Comparison of ENCODE assay signal across 8 mouse cellular contexts in the genomic region with DNA sequence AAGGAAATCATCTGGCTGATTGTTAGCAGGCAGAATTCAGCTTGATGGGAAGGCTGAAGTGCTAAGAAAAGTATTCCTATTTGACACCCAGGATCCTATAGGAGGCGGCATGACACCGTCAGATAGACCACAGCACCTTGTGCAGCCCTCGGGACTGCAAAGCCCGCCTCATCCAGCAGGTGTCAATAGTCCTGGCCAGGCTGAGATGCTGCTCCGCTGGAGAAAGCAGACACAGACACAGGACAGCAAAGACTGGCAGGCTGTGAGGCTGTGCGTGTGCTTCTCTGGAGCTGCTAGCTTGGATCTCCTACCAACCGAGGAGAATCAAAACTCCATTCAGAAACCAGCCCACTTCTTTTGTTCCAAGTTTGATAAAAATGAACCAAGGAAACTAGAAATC.
A peak's percentile ranks its signal among the peaks of the same experiment; 100 is the strongest.
DNase-seq lines count a peak whose midpoint lies in the region; ATAC-seq and TF ChIP-seq lines count a peak whose summit lies in the region.

No protein-coding gene starts in this region.

- H3K4me3 ChIP-seq in ES-Bruce4 (ENCODE audit: low read depth, low read length) = no peak overlapping the region
- no peak overlapping the region for H3K4me3 ChIP-seq in forebrain, embryonic 16.5 days (replicated peaks; ENCODE audit: low read length)
- no peak overlapping the region for H3K4me3 ChIP-seq in liver, embryonic 16.5 days (ENCODE audit: low read depth, low read length)
- no peak overlapping the region for H3K4me3 ChIP-seq in neural tube, embryonic 14.5 days (ENCODE audit: low read depth, low read length)

- H3K36me3 ChIP-seq in ES-Bruce4 (ENCODE audit: control insufficient read depth, insufficient read depth, low read length, poor library complexity, severe bottlenecking) = no peaks in the 10 kb centered on the region
- H3K36me3 ChIP-seq in forebrain, embryonic 16.5 days (ENCODE audit: control insufficient read depth, insufficient read depth) = no peaks in the 10 kb centered on the region
- no peaks in the 10 kb centered on the region for H3K36me3 ChIP-seq in liver, embryonic 16.5 days (ENCODE audit: control insufficient read depth, insufficient read depth)
- H3K36me3 ChIP-seq in neural tube, embryonic 14.5 days (ENCODE audit: control insufficient read depth, insufficient read depth, low read length) = no peaks in the 10 kb centered on the region

- no peak for TF ChIP-seq POLR2A in ES-Bruce4 (IDR thresholded peaks at IDR 0.05; ENCODE audit: insufficient read depth, low read length)

- intact Hi-C loops in heart, postnatal 36 days (cut with DNase I) = loop anchor here (1.0 kb wide), 2 partner anchors 462 to 862 kb away; no protein-coding TSS in a partner anchor

- peak; percentile 99 for TF ChIP-seq CTCF in ES-Bruce4 (IDR thresholded peaks at IDR 0.05; ENCODE audit: low read depth, low read length)

- H3K4me1 ChIP-seq in ES-Bruce4 (ENCODE audit: control insufficient read depth, insufficient read depth, low read length) = no peaks in the 10 kb centered on the region
- H3K4me1 ChIP-seq in forebrain, embryonic 16.5 days (replicated peaks; ENCODE audit: control insufficient read depth, insufficient read depth, low read length) = peaks cover 14% of the 10 kb centered on the region
- H3K4me1 ChIP-seq in liver, embryonic 16.5 days (ENCODE audit: control insufficient read depth, low read depth, low read length) = no peaks in the 10 kb centered on the region
- peaks cover 4% of the 10 kb centered on the region; the same call in 1 of the 2 replicates for H3K4me1 ChIP-seq in neural tube, embryonic 14.5 days (ENCODE audit: control insufficient read depth, insufficient read depth, low read length)

- under 1% methylated on average over 7 of the region's 7 CpGs for WGBS in forebrain, embryonic 16.5 days
- under 1% methylated on average over 7 of the region's 7 CpGs for WGBS in liver, embryonic 16.5 days (ENCODE audit: insufficient replicate concordance)
- WGBS in neural tube, embryonic 14.5 days = 0% methylated on average over 7 of the region's 7 CpGs

- H3K4me2 ChIP-seq in forebrain, embryonic 16.5 days (ENCODE audit: low read length) = no peak overlapping the region
- no peak overlapping the region for H3K4me2 ChIP-seq in liver, embryonic 16.5 days (ENCODE audit: low read depth, low read length)
- H3K4me2 ChIP-seq in neural tube, embryonic 14.5 days (ENCODE audit: low read depth, low read length) = no peak overlapping the region

- no peaks in the 10 kb centered on the region for H3K27me3 ChIP-seq in ES-Bruce4 (ENCODE audit: control insufficient read depth, insufficient read depth, low read length, poor library complexity, severe bottlenecking)
- H3K27me3 ChIP-seq in forebrain, embryonic 16.5 days (replicated peaks; ENCODE audit: control insufficient read depth, insufficient read depth, low read length) = peaks cover 12% of the 10 kb centered on the region; the same call in 1 of the 2 replicates
- no peaks in the 10 kb centered on the region for H3K27me3 ChIP-seq in liver, embryonic 16.5 days (ENCODE audit: control insufficient read depth, insufficient read depth, low read depth, low read length)
- peaks cover 24% of the 10 kb centered on the region for H3K27me3 ChIP-seq in neural tube, embryonic 14.5 days (ENCODE audit: control insufficient read depth, insufficient read depth, low read length)

- no peaks in the 10 kb centered on the region for H3K9me3 ChIP-seq in ES-Bruce4 (replicated peaks; ENCODE audit: control insufficient read depth, insufficient read depth, low read length, poor library complexity, severe bottlenecking)
- no peaks in the 10 kb centered on the region for H3K9me3 ChIP-seq in forebrain, embryonic 16.5 days (ENCODE audit: control insufficient read depth, low read length)
- H3K9me3 ChIP-seq in liver, embryonic 16.5 days (replicated peaks; ENCODE audit: control insufficient read depth, low read length) = no peaks in the 10 kb centered on the region
- H3K9me3 ChIP-seq in neural tube, embryonic 14.5 days (ENCODE audit: control insufficient read depth, low read length) = no peaks in the 10 kb centered on the region

- DNase-seq in cerebellum, adult 11-12 months = peak; percentile 86
- DNase-seq in heart, postnatal 36 days = peak; percentile 61 to 67
- DNase-seq in layer of hippocampus, adult 11-12 months (ENCODE audit: low spot score) = peak; percentile 77
- peak; percentile 22 for DNase-seq in telencephalon, adult 2 months (ENCODE audit: low read depth, low spot score)

- ATAC-seq in forebrain, embryonic 16.5 days = peak; percentile 88
- ATAC-seq in liver, embryonic 16.5 days (ENCODE audit: low read depth) = peak; percentile 85
- ATAC-seq in neural tube, embryonic 14.5 days (ENCODE audit: low read depth) = peak; percentile 97

- no peak for TF ChIP-seq EP300 in ES-Bruce4 (IDR thresholded peaks at IDR 0.05; ENCODE audit: insufficient read depth, low read depth, low read length)

- H3K9ac ChIP-seq in ES-Bruce4 (ENCODE audit: low read depth, poor library complexity, severe bottlenecking) = no peak overlapping the region
- H3K9ac ChIP-seq in forebrain, embryonic 16.5 days (replicated peaks; ENCODE audit: low read depth, low read length) = no peak overlapping the region
- H3K9ac ChIP-seq in liver, embryonic 16.5 days (ENCODE audit: low read depth, low read length) = no peak overlapping the region
- no peak overlapping the region for H3K9ac ChIP-seq in neural tube, embryonic 14.5 days (replicated peaks; ENCODE audit: low read depth, low read length)

- no peak overlapping the region for H3K27ac ChIP-seq in ES-Bruce4 (ENCODE audit: insufficient read depth, low read length)
- H3K27ac ChIP-seq in forebrain, embryonic 16.5 days (ENCODE audit: low read length) = no peak overlapping the region
- no peak overlapping the region for H3K27ac ChIP-seq in liver, embryonic 16.5 days (ENCODE audit: low read length)
- H3K27ac ChIP-seq in neural tube, embryonic 14.5 days (ENCODE audit: low read depth, low read length) = no peak overlapping the region

Comparison
In these comparisons a context has a peak if more than half of its experiments do, and no peak if none do; other contexts are left out.
1. DNase-seq: peak in every context shown above with its lines; median percentile 86 in cerebellum, adult 11-12 months; 77 in layer of hippocampus, adult 11-12 months; 64 in heart, postnatal 36 days; 22 in telencephalon, adult 2 months.